Mouse (Mus musculus): ENCODE measurements at regions not wholly inside any gene's neighbourhood (a gene's known extent, or its start where the extent isn't known, plus 50 kb on each side); places are given as distances from the start of the nearest gene placed in this dataset.
"Not testable (repeated sequence)": the region's sequence is repeated elsewhere in the genome, so short reads cannot be mapped to it uniquely, and the experiment has no call there.

- H3K4me2 ChIP-seq; H3K27me3 ChIP-seq; H3K9ac ChIP-seq; H3K9me3 ChIP-seq (replicated peaks); H3K4me1 ChIP-seq (replicated peaks); H3K4me3 ChIP-seq (replicated peaks); H3K36me3 ChIP-seq (replicated peaks); H3K27ac ChIP-seq (replicated peaks): not testable (repeated sequence)
- WGBS (ENCODE audit: insufficient replicate concordance) = 81% methylated on average over 7 of the region's 8 CpGs
- peak; percentile 64; the same call in 1 of the 2 replicates for ATAC-seq (ENCODE audit: insufficient read depth)
Observed at GRCm38 (mm10) chrX:4136135-4136534, 60.2 kb upstream of the Btbd35f28 start.

Data from liver, embryonic 15.5 days (tissue).